Mouse (Mus musculus) E14TG2a.4 (cell line): Measurements from ENCODE around the gene Ncdn.

ENCODE experiments used
- CTCF ChIP-seq: conservative IDR thresholded peaks from 2 replicates; pipeline ENCODE4 v1.5.1; 2014; ENCODE audit warnings: low read length
- NANOG ChIP-seq: IDR thresholded peaks from 2 replicates; pipeline ENCODE4 v1.6.1; 2014; ENCODE audit warnings: borderline replicate concordance, low read length, mixed read lengths
- POU5F1 ChIP-seq: IDR thresholded peaks from 2 replicates; pipeline ENCODE4 v1.6.1; 2014; ENCODE audit warnings: low read length, borderline replicate concordance

DNA sequence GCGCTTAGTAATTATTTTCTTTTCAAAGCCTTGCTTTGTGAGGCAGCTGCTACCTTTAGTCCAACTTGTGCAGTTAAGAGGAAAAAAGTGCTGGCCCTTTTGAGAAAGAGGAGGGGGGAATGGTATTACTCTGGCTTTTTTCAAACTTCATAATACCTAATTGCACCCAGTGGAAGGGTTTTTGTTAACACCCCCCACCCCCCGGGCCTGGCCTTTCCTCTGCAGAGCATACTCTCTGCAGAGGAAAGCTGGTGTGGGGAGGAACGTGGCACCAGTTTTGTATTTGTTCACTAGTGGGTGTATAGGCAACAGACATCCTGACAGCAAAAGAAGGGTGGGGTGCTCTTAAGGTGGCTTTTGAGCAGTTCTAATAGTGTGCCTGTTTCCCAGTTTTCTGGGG lies 28.6 kb upstream of the Ncdn start:
- TF ChIP-seq CTCF (no peak), POU5F1 (no peak), NANOG (no peak)
